Mouse (Mus musculus): ENCODE results near the gene Phf21a. TPM values are rescaled to one million over a fixed set of nuclear protein-coding genes. Genes with fewer than 3 reads are reported as not detected.
"Not testable (repeated sequence)": the region's sequence is repeated elsewhere in the genome, so short reads cannot be mapped to it uniquely, and the experiment has no call there.

Phf21a gene
- polyA plus RNA-seq, 1 experiment from 2014 or later, result 7.3 TPM

GRCm38 (mm10) chr2:92085721-92086120, 7.2 kb upstream of the Phf21a start:
- 69% methylated on average over 1 of the region's 1 CpGs for WGBS
- TF ChIP-seq CTCF (IDR thresholded peaks at IDR 0.05; ENCODE audit: low read depth) (no peak), EP300 (optimal IDR thresholded peaks at IDR 0.05) (no peak)
- Histone ChIP-seq H3K4me3 (ENCODE audit: low read depth, low read length) (no peak overlapping the region), H3K4me1 (replicated peaks; ENCODE audit: control insufficient read depth, insufficient read depth) (no peaks in the 10 kb centered on the region), H3K9me3 (ENCODE audit: control insufficient read depth, low read length) (no peaks in the 10 kb centered on the region), H3K36me3 (ENCODE audit: control insufficient read depth, insufficient read depth, low read length) (no peaks in the 10 kb centered on the region), H3K4me2 (replicated peaks; ENCODE audit: low read depth) (no peak overlapping the region), H3K9ac (ENCODE audit: low read length) (no peak overlapping the region), H3K27me3 (ENCODE audit: control insufficient read depth, insufficient read depth, low read length) (no peaks in the 10 kb centered on the region), H3K27ac (replicated peaks) (no peak overlapping the region)
- no peak for DNase-seq (ENCODE audit: low spot score)
- no peak for ATAC-seq (ENCODE audit: low FRiP score, low TSS enrichment)

- Histone ChIP-seq H3K36me3 (ENCODE audit: control insufficient read depth, insufficient read depth, low read length) (no peaks in the 10 kb centered on the region), H3K9ac (ENCODE audit: low read length) (no peak overlapping the region), H3K4me1 (replicated peaks; ENCODE audit: control insufficient read depth, insufficient read depth) (no peaks in the 10 kb centered on the region), H3K4me3 (ENCODE audit: low read depth, low read length) (no peak overlapping the region), H3K27me3 (ENCODE audit: control insufficient read depth, insufficient read depth, low read length) (no peaks in the 10 kb centered on the region), H3K4me2 (replicated peaks; ENCODE audit: low read depth) (no peak overlapping the region), H3K9me3 (ENCODE audit: control insufficient read depth, low read length) (no peaks in the 10 kb centered on the region), H3K27ac (replicated peaks) (no peak overlapping the region)
- TF ChIP-seq EP300 (optimal IDR thresholded peaks at IDR 0.05), result no peak
- no peak for TF ChIP-seq CTCF (IDR thresholded peaks at IDR 0.05; ENCODE audit: low read depth)
- ATAC-seq (ENCODE audit: low FRiP score, low TSS enrichment) (peak; percentile 63; the same call in 1 of the 2 replicates), DNase-seq (ENCODE audit: low spot score) (no peak)
- 40% methylated on average over 4 of the region's 4 CpGs for WGBS
Measured at GRCm38 (mm10) chr2:92087065-92087464, 5.9 kb upstream of the Phf21a start.

GRCm38 (mm10) chr2:92089782-92090181, 3.1 kb upstream of the Phf21a start:
- ATAC-seq (ENCODE audit: low FRiP score, low TSS enrichment) (no peak), DNase-seq (ENCODE audit: low spot score) (no peak)
- H3K9me3 ChIP-seq (ENCODE audit: control insufficient read depth, low read length), result no peaks in the 10 kb centered on the region
- no peak overlapping the region for H3K27ac ChIP-seq (replicated peaks)
- WGBS, result 82% methylated on average over 4 of the region's 4 CpGs
- no peaks in the 10 kb centered on the region for H3K4me1 ChIP-seq (replicated peaks; ENCODE audit: control insufficient read depth, insufficient read depth)
- no peak overlapping the region for H3K4me3 ChIP-seq (ENCODE audit: low read depth, low read length)
- no peak for TF ChIP-seq CTCF (IDR thresholded peaks at IDR 0.05; ENCODE audit: low read depth)
- TF ChIP-seq EP300 (optimal IDR thresholded peaks at IDR 0.05), result no peak
- H3K27me3 ChIP-seq (ENCODE audit: control insufficient read depth, insufficient read depth, low read length), result no peaks in the 10 kb centered on the region
- no peaks in the 10 kb centered on the region for H3K36me3 ChIP-seq (ENCODE audit: control insufficient read depth, insufficient read depth, low read length)
- no peak overlapping the region for H3K4me2 ChIP-seq (replicated peaks; ENCODE audit: low read depth)
- no peak overlapping the region for H3K9ac ChIP-seq (ENCODE audit: low read length)

- H3K27me3 ChIP-seq (ENCODE audit: control insufficient read depth, insufficient read depth, low read length); DNase-seq (ENCODE audit: low spot score); H3K4me3 ChIP-seq (ENCODE audit: low read depth, low read length); H3K27ac ChIP-seq (replicated peaks); H3K36me3 ChIP-seq (ENCODE audit: control insufficient read depth, insufficient read depth, low read length); ATAC-seq (ENCODE audit: low FRiP score, low TSS enrichment); H3K4me2 ChIP-seq (replicated peaks; ENCODE audit: low read depth); H3K4me1 ChIP-seq (replicated peaks; ENCODE audit: control insufficient read depth, insufficient read depth); H3K9me3 ChIP-seq (ENCODE audit: control insufficient read depth, low read length); H3K9ac ChIP-seq (ENCODE audit: low read length): not testable (repeated sequence)
- 85% methylated on average over 2 of the region's 2 CpGs for WGBS
Measured at GRCm38 (mm10) chr2:92093503-92093902, 586 bp downstream of the Phf21a start.

GRCm38 (mm10) chr2:92094078-92094477, 1.2 kb downstream of the Phf21a start:
- DNase-seq (ENCODE audit: low spot score), result peak; percentile 24
- no peak for TF ChIP-seq CTCF (IDR thresholded peaks at IDR 0.05; ENCODE audit: low read depth)
- peak; percentile 40 for TF ChIP-seq EP300 (optimal IDR thresholded peaks at IDR 0.05)
- H3K27ac ChIP-seq (replicated peaks), result no peak overlapping the region
- no peak overlapping the region for H3K4me2 ChIP-seq (replicated peaks; ENCODE audit: low read depth)
- H3K36me3 ChIP-seq (ENCODE audit: control insufficient read depth, insufficient read depth, low read length), result no peaks in the 10 kb centered on the region
- 54% methylated on average over 8 of the region's 8 CpGs for WGBS
- no peaks in the 10 kb centered on the region for H3K9me3 ChIP-seq (ENCODE audit: control insufficient read depth, low read length)
- ATAC-seq (ENCODE audit: low FRiP score, low TSS enrichment), result peak; percentile 62; the same call in 1 of the 2 replicates
- no peaks in the 10 kb centered on the region for H3K27me3 ChIP-seq (ENCODE audit: control insufficient read depth, insufficient read depth, low read length)
- H3K4me3 ChIP-seq (ENCODE audit: low read depth, low read length), result no peak overlapping the region
- H3K4me1 ChIP-seq (replicated peaks; ENCODE audit: control insufficient read depth, insufficient read depth), result no peaks in the 10 kb centered on the region
- H3K9ac ChIP-seq (ENCODE audit: low read length), result no peak overlapping the region

GRCm38 (mm10) chr2:92100768-92101167, 7.9 kb downstream of the Phf21a start:
- DNase-seq (ENCODE audit: low spot score), result no peak
- TF ChIP-seq CTCF (IDR thresholded peaks at IDR 0.05; ENCODE audit: low read depth), result no peak
- no peak for TF ChIP-seq EP300 (optimal IDR thresholded peaks at IDR 0.05)
- H3K4me1 ChIP-seq (replicated peaks; ENCODE audit: control insufficient read depth, insufficient read depth), result no peaks in the 10 kb centered on the region
- ATAC-seq (ENCODE audit: low FRiP score, low TSS enrichment), result no peak
- no peaks in the 10 kb centered on the region for H3K9me3 ChIP-seq (ENCODE audit: control insufficient read depth, low read length)
- no peak overlapping the region for H3K27ac ChIP-seq (replicated peaks)
- no peak overlapping the region for H3K4me2 ChIP-seq (replicated peaks; ENCODE audit: low read depth)
- H3K27me3 ChIP-seq (ENCODE audit: control insufficient read depth, insufficient read depth, low read length), result no peaks in the 10 kb centered on the region
- H3K36me3 ChIP-seq (ENCODE audit: control insufficient read depth, insufficient read depth, low read length), result no peaks in the 10 kb centered on the region
- H3K4me3 ChIP-seq (ENCODE audit: low read depth, low read length), result no peak overlapping the region
- no peak overlapping the region for H3K9ac ChIP-seq (ENCODE audit: low read length)
- WGBS, result 74% methylated on average over 6 of the region's 6 CpGs

All from stomach, postnatal 0 days (tissue).